Mouse (Mus musculus) kidney, adult 8-10 months (tissue): ENCODE measurements around the gene Ssh2.

Experiments
- DNase-seq, 2 experiments: peaks; one replicate each; pipeline ENCODE4 v3.0.0; 2022

The Ssh2 gene

GRCm38 (mm10) chr11:77465111-77465510 is 249.0 kb downstream of the Ssh2 start:
- no peak for DNase-seq

DNA sequence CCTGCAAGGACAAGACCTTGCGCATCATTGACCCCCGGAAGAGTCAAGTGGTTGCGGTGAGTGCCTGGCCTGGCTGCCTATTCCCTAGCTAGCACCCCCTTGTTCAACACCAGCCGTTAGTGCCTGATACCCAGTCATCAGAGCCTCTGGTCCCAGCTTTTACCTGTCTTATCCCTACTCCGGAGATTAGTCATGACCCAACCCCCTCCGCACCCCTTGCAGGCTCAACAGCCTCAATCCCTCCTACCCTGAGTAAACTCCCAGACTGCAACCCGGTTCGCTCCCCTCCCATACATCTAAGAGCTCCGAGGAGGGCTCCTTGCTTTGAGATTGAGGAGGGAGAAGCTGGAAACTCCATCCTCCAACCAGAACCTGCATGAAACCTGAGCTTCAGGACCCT is 250.5 kb downstream of the Ssh2 start:
- DNase-seq = no peak

GRCm38 (mm10) chr11:77467157-77467556 is 251.1 kb downstream of the Ssh2 start:
- DNase-seq = peak; percentile 75 to 82

DNA sequence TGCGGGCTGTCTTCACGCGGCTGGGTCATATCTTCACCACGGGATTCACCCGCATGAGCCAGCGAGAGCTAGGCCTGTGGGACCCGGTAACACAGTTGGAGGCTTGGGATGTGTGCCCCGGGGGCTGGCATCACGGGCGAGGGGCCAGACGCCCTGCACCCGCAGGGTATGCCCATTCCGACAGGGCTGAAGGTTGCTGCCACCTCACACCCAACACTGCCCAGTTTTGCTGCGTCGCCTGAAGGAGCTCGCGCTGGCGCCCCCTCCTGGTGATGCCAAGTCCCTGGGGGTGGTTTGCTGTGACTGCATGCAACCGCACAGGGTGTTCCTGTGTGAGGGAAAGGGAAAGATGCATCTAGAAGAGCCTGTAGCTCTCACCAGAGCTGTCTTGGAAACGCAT is 251.7 kb downstream of the Ssh2 start:
- peak; percentile 60 to 81 for DNase-seq

DNA sequence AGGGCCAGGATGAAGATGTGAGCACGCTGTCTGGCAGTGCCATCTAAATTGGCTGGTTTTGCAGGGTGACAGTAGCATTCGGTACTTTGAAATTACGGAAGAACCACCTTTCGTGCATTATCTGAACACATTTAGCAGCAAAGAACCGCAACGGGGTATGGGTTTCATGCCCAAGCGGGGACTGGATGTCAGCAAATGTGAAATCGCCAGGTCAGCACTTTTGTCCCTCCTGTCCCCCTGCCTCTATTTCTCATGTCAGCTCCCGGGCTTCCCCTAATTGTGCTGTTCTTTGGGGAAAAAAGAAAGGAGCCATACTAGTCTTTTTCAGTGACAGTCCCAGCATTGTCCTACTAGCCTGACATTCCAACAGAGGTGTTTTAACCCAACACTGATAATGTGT is 252.3 kb downstream of the Ssh2 start:
- no peak for DNase-seq

DNA sequence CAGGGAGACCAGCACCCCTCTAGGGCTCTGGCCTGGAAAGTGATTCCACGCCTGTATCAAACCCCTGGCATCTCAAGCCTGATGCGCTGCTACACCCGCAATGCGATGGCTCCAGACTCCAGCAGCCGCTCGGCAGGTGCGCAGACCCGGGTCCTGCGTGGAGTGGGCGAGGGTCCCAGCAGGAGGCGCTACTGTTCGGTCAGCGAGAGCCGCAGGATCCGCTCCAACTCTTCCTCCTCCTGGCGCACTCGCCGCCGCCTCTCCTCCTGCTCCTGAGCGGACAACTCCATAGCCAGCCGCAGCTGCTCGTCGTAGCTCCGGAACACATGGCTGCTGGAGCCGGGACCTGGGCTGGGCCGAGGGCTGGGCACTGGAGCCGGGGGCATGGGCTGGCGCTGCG is 255.3 kb downstream of the Ssh2 start:
- no peak for DNase-seq

DNA sequence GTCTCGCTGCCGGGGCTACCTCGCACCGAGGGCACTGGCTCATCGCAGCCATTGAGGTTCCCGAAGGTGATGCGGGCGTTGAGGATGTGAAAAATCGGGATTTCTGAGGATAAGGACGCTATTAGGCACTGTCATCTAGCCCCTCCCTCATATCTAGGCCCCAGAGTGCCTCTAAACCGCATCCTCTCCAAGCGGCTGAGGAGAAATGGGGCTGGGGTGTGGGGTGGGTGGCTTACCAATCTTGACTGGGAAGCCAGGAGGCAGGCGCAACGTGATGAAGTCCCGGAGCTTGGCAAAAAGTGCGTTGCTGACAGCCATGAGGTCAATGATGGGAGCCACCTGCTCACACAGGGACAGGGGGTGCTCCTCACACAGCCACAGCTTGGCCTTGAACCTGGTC is 256.7 kb downstream of the Ssh2 start:
- DNase-seq = no peak

DNA sequence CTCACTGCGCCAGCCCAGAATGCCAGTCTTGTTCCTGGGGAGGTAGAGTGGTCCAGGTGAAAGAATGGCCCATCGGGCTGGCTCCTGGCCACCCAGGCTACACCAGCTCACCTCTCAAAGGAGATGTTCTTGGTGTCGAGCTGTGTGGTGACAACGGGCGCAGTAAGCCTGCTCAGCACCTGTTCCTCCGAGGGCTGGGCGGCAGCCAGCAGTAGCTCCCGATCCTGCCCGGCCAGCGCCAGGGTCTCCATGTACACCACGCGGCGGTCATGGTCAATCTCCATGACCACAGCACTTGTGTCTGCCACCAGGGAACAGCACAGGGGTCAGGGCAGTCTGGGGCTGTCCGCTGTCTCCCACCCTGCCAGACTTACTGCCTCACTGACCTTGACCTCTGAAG is 260.1 kb downstream of the Ssh2 start:
- DNase-seq = no peak

GRCm38 (mm10) chr11:77476895-77477294 is 260.8 kb downstream of the Ssh2 start:
- peak; percentile 28 to 48 for DNase-seq

DNA sequence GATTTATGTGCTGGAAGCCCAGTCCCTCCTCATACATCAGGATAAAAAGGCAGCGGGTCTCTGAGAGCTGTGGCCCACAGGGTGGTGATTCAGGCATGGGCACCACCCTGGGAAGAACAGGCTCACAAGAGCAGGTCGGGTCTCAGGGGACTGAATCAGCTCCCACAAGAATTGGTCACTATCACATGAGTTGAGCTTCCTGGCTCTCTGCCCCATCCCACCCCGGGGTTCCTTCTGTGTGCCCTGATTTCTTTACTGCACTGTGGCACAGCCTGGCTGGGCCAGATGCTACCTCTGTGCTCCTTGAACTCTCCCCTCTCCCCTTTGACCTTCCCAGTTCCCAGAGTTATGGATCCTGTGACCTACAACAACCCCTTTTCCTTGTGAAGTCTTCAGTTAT is 267.0 kb downstream of the Ssh2 start:
- DNase-seq = no peak

- no peak for DNase-seq
These were observed 267.6 kb downstream of the Ssh2 start for GRCm38 (mm10) chr11:77483510-77484255.

GRCm38 (mm10) chr11:77485229-77485628 is 269.1 kb downstream of the Ssh2 start:
- no peak for DNase-seq

GRCm38 (mm10) chr11:77486798-77487197 is 270.7 kb downstream of the Ssh2 start:
- DNase-seq = no peak

DNA sequence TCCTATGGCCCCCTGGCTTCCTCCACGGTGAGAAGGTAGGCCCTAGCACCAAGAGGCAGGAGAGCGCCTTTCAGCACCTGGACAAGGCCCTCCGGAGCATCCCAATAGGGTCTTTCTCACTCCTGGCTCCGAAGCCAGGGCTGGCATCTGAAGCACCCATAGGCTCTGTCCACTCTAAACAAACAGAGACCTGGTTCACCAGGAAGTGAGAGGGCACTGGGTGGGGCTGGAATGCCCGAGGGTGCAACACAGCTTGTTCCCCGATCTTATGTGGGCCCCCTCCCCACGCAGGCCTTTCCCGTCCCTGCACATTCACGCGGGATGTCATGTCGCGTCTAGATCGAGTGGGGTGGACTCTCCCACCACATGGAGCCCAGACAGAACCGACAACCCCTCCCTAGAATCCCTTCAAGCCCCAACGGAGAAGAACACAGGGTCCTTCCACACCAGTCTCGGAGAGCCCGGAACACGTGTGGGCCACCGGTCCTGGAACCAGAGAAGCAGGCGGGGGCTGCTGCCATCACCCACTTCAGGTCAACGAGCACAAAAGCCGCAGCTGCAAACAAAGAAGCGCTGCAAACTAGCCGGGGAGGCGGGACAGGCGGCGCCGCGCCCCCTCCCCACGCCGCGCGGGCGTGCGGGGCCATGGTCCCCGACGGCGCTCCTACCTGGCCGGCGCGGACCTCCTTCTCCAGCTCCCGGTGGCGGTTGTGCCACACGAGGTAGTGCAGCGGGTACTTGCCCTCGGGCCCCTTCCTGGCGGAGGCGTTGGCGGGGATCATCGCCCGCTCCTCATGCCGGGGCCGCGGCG is 272.9 kb downstream of the Ssh2 start:
- no peak for DNase-seq

DNA sequence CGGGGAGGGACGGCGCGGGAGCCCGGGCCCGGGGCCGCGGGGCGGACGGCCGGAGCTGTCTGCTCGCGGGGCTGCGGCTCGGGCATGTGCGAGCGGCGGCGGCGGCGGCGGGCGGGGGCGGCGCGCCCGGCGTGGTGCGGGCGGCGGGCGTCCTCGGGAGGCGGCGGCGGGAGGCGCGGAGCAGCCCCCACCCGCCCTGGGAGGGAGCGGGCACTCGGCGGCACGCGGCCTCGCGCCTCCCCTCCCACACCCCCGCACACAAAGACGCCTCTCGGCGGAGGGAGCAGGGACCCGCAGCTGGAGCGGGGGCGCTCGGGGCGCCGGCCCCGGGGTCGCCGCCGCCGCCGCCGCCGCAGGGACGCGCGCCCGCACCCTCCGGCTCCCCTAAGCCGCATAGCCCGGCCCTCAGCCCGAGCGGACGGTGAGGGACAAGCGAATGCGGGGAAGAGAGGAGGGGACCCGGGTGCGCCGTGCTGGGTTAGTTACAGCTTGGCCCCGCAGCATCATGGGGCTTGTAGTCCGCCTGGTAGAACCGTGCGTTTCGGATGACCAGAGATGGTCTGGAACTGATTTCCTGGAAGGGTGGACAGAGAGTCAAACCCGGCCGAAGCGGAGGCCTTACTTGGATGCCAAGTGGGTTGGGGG is 273.6 kb downstream of the Ssh2 start, which contains the start of gene Ankrd13b:
Gene Ankrd13b, minus strand, starts transcription at position 88 of the 645 bp plus-strand sequence.
- DNase-seq = peak in 1 of 2 experiments; percentile 67

DNA sequence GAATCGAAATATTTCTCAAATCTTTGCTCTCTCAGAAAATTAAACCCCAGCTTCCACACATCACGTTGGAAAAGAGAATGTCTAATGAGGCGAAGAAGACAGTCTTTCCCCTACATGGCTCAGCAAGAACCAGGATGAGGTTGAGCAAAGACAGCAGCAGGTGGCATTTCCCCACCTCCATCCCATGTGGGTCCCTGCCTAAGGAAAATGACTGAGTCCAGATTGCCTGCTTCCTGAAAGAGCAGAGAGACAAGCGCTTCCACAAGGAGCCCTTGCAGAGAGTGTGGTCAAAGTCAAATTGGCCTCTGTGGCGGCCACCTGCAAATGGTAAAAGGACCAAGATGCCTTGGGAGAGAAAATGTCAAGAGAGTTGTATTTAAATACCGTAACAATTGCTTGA is 274.4 kb downstream of the Ssh2 start:
- DNase-seq = no peak

GRCm38 (mm10) chr11:77491123-77491501 is 275.0 kb downstream of the Ssh2 start:
- peak; percentile 80 to 88 for DNase-seq

DNA sequence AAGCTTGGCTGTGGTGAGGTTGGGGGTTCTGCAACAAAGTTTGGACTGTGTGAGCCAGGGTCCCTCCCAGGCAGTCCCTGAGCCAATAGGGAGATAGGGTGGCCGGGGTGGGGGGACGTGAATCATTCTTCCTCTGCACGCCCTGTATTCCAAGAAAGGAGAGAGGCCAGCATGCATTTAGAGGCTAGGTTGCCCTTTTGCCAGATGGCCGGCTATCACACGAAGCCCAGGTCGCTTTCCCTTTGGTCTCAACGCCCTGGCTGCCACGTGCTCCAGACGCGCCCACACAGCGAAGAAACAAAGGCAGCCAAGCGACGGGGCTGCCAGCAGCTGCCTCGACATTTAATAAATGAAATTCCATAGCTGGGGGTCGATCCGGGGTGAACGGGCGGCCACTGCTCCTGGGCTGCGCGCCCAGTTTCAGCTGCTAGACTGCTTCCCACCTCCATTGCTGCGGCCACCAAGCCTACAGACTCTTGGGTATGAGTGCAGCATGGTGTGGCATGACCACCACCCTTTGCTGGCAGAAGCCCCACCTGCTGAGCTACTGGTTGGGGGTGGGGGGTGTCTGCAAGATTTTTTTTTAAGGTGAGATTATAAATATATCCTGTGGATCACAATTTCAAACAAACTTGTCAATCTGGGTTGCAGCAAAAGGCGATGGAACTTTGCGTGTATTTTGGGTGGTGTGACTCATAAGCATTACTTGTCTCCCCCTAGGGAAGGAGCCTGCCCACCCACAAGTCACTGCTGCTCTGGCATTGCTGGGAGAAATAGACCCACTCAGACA is 275.6 kb downstream of the Ssh2 start:
- DNase-seq = no peak

GRCm38 (mm10) chr11:77492311-77492871 is 276.3 kb downstream of the Ssh2 start:
- no peak for DNase-seq

DNA sequence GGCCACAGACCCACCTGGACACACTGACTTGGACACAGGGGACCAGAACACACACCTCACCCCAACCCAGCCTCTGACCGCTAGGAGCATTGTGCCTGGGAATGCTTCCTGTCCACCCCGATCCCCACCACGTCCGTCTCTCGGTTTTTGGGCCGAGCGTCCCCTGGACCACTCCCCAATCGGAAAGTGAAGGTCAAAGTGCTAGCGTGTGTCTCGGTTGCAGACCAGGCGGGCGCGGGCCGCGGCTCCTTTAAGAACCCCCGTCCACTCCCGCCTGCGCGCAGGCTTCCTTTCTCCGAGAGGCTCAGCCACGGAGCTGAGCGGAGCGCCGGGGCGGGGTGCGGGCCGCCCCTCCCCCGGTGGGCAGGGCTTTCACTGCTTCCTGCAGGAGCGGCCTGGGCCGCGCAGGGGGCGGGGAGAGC is 276.8 kb downstream of the Ssh2 start:
- peak; percentile 94 to 95 for DNase-seq

DNA sequence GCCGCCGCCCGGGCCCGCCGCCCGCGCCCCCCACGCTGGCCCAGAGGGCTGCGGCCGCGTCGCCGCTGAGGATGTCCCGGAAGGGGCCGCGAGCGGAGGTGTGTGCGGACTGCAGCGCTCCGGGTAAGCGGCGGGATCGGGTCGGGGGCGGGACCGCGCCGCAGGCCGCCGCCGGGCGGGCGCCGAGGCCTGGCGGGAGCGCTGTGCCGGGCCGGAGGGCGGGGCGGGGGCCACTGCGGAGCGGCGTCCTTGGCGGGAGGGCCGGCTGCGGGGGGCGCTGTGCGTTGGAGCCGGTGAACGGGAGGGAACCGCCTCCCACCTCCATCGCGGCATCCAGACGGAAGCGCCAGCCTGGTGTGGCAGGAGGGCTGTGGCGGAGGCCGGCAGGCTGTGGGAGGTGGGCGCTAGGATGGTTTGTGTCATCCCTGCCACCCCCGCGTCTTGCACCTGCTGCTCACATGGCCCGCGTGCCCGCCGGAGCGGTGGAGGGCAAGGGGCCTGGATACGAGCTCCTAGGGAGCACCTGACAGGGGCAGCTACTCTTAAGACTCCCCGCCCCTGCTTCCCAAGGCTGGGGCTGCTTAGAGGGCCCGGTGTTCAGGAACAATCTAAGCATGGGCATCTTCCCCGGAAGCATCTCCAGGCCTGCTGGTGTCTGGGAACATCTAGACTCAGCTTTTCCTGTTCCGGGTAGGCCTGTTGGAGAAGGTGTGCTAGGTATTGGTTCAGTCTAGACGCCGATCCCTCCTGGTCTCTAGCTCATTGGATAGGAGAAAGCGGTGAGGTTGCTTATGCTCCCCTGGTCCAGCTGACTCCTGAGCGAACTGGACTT is 277.6 kb downstream of the Ssh2 start, which contains the start of gene Git1:
Gene Git1, plus strand, starts transcription at position 51 of the 832 bp plus-strand sequence.
- DNase-seq = no peak

DNA sequence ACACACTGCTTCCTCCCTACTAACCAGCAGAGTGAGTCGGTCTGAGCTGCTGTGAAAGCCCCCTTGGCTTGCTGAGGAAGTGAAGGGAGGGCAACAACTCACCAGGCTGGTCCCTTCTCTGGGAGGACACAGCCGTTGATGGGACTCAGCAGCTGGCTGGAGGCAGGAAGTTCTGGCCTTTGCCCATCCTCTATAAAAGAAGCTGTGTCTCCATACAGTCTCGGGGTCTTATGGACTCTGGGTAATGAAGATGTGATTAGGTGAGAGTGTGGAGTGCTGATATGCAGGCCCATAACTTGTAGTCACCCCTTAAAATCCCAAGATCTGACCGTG is 278.2 kb downstream of the Ssh2 start:
- no peak for DNase-seq
